Mouse (Mus musculus) spleen, adult 18-20 months (tissue): ENCODE measurements around the gene B4galnt1.
A peak's percentile ranks its signal among the peaks of the same experiment; 100 is the strongest.

Experiments used
- DNase-seq, 2 experiments: peaks; one replicate each; pipeline ENCODE4 v3.0.0; 2022; ENCODE audit warnings: mixed read lengths in 2 of 2

Gene B4galnt1

GRCm38 (mm10) chr10:127211414-127211854 is 46.4 kb downstream of the B4galnt1 start, which contains the start of gene Pip4k2c:
TSS of gene Pip4k2c (minus strand) at chr10:127211585.
- DNase-seq = peak; percentile 89 to 93

- DNase-seq = no peak
Measured at GRCm38 (mm10) chr10:127213272-127213671, 48.2 kb downstream of the B4galnt1 start.

- DNase-seq = no peak
Measured at GRCm38 (mm10) chr10:127213704-127214421, 48.8 kb downstream of the B4galnt1 start.

GRCm38 (mm10) chr10:127214422-127214803 is 49.4 kb downstream of the B4galnt1 start:
- no peak for DNase-seq

GRCm38 (mm10) chr10:127216456-127216855 is 51.4 kb downstream of the B4galnt1 start:
- DNase-seq = no peak

- no peak for DNase-seq
Measured at GRCm38 (mm10) chr10:127217177-127217576, 52.2 kb downstream of the B4galnt1 start.

- no peak for DNase-seq
Measured at GRCm38 (mm10) chr10:127218339-127218738, 53.3 kb downstream of the B4galnt1 start.
